Mouse (Mus musculus) E14TG2a.4 (cell line): ENCODE results near the gene Fam189b.

Experiments used
- CTCF ChIP-seq: conservative IDR thresholded peaks from 2 replicates; pipeline ENCODE4 v1.5.1; 2014; ENCODE audit warnings: low read length
- NANOG ChIP-seq: IDR thresholded peaks from 2 replicates; pipeline ENCODE4 v1.6.1; 2014; ENCODE audit warnings: borderline replicate concordance, low read length, mixed read lengths
- POU5F1 ChIP-seq: IDR thresholded peaks from 2 replicates; pipeline ENCODE4 v1.6.1; 2014; ENCODE audit warnings: low read length, borderline replicate concordance

DNA sequence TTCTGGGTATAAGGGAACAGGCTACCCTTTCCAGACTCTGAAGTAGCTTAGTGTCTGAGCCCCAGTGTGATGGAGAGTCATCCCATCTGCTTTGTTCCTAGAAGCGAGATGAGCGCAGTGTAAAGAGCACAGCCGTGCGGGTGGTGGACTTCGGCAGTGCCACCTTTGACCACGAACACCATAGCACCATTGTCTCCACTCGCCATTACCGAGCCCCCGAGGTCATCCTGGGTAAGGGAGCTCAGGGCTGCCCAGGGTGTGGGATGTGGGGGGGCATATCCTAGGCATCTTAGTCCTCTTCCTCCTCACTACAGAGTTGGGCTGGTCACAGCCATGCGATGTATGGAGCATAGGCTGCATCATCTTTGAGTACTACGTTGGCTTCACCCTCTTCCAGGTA lies 8.1 kb upstream of the Fam189b start:
- TF ChIP-seq CTCF, result no peak
- no peak for TF ChIP-seq POU5F1
- no peak for TF ChIP-seq NANOG
